Mouse (Mus musculus) hindbrain, embryonic 14.5 days (tissue): ENCODE measurements around the gene Klf12. TPM values are rescaled to one million over a fixed set of nuclear protein-coding genes. Genes with fewer than 3 reads are reported as not detected.

Source experiments
- ATAC-seq: fragments of 200-750 bp; cut with Nextera tagmentation; 2 replicates; pipeline ENCODE4 v1.8.0; 2017; ENCODE audit warnings: moderate number of reproducible peaks, mild to moderate bottlenecking, moderate TSS enrichment, moderate library complexity; ENCODE audit not compliant: low FRiP score
- DNase-seq: peaks from one replicate; pipeline ENCODE4 v3.0.0-alpha.2; 2015; ENCODE audit warnings: low spot score
- H3K27ac ChIP-seq: fragments of 300-500 bp; sonication (generic); 2 replicates; pipeline ENCODE4 v1.5.1; 2014; ENCODE audit warnings: mild to moderate bottlenecking, moderate library complexity
- H3K27me3 ChIP-seq: fragments of 300-500 bp; sonication (generic); 2 replicates; pipeline ENCODE4 v1.6.1; 2014; ENCODE audit warnings: mild to moderate bottlenecking, low read length, mixed read lengths; ENCODE audit not compliant: control insufficient read depth, insufficient read depth
- H3K36me3 ChIP-seq: fragments of 300-500 bp; sonication (generic); replicated peaks from 2 replicates; pipeline ENCODE4 v1.6.1; 2014; ENCODE audit not compliant: control insufficient read depth, insufficient read depth
- H3K4me1 ChIP-seq: fragments of 300-500 bp; sonication (generic); replicated peaks from 2 replicates; pipeline ENCODE4 v1.6.1; 2014; ENCODE audit warnings: antibody characterized with exemption, low read length, mixed read lengths; ENCODE audit not compliant: control insufficient read depth, insufficient read depth
- H3K4me2 ChIP-seq: fragments of 300-500 bp; sonication (generic); replicated peaks from 2 replicates; pipeline ENCODE4 v1.6.1; 2014; ENCODE audit warnings: mild to moderate bottlenecking, moderate library complexity
- H3K4me3 ChIP-seq: fragments of 300-500 bp; sonication (generic); replicated peaks from 2 replicates; pipeline ENCODE4 v1.5.1; 2014; ENCODE audit warnings: mild to moderate bottlenecking, low read length
- H3K9ac ChIP-seq: fragments of 300-500 bp; sonication (generic); 2 replicates; pipeline ENCODE4 v1.6.1; 2014
- H3K9me3 ChIP-seq: fragments of 300-500 bp; sonication (generic); 2 replicates; pipeline ENCODE4 v1.6.1; 2016; ENCODE audit warnings: low read length; ENCODE audit not compliant: control insufficient read depth
- WGBS: fragments of 180-500 bp; shearing (Covaris S2); extraction: QIAGEN DNeasy Blood & Tissue Kit; methylation state at CpG from one replicate; pipeline ENCODE4 v1.1.7; 2014; 5-methylcytosine and 5-hydroxymethylcytosine counted together
- polyA plus RNA-seq: library from polyadenylated mRNA; unstranded; fragments of >200 nt; fragmentation: Nextera tagmentation; extraction: Ambion mirVana; gene quantifications from 2 replicates; pipeline ENCODE4 v1.2.1, GENCODE M21; 2014

Klf12 gene
- 36.7 and 46.0 TPM in 2 replicates for polyA plus RNA-seq

GRCm38 (mm10) chr14:100284119-100284860, at the start of gene Klf12:
Klf12 (minus strand) TSS chr14:100284679.
- Histone ChIP-seq H3K4me2 (peak within 1 kb of the TSS; percentile 88), H3K9ac (peak within 1 kb of the TSS; percentile 82), H3K9me3 (0 out of 2 replicates have a peak, but pooled peaks cover 7% of the 10 kb centered on the region), H3K4me1 (peaks cover 19% of the 10 kb centered on the region), H3K27me3 (no peaks in the 10 kb centered on the region), H3K27ac (peak within 1 kb of the TSS; percentile 98), H3K36me3 (no peaks in the 10 kb centered on the region), H3K4me3 (peak within 1 kb of the TSS; percentile 71)
- ATAC-seq: peak; percentile 86
- under 1% methylated on average over 38 of the region's 40 CpGs for WGBS
- peak; percentile 74 for DNase-seq

GRCm38 (mm10) chr14:100333369-100333768, 48.9 kb upstream of the Klf12 start:
- H3K36me3 ChIP-seq: no peaks in the 10 kb centered on the region
- DNase-seq: no peak

GRCm38 (mm10) chr14:100328602-100329276, 44.3 kb upstream of the Klf12 start:
- no peak overlapping the region for H3K4me3 ChIP-seq
- DNase-seq: no peak
- no peaks in the 10 kb centered on the region for H3K27me3 ChIP-seq
- no peaks in the 10 kb centered on the region for H3K36me3 ChIP-seq
- WGBS: 77% methylated on average over 6 of the region's 6 CpGs
- H3K9ac ChIP-seq: no peak overlapping the region
- H3K4me2 ChIP-seq: no peak overlapping the region
- no peaks in the 10 kb centered on the region for H3K4me1 ChIP-seq
- ATAC-seq: no peak
- no peaks in the 10 kb centered on the region for H3K9me3 ChIP-seq
- no peak overlapping the region for H3K27ac ChIP-seq

More at GRCm38 (mm10) chr14:100333369-100333768, 48.9 kb upstream of the Klf12 start:
- ATAC-seq: no peak
- H3K4me2 ChIP-seq: no peak overlapping the region
- H3K9me3 ChIP-seq: no peaks in the 10 kb centered on the region
- no peaks in the 10 kb centered on the region for H3K27me3 ChIP-seq
- H3K9ac ChIP-seq: no peak overlapping the region
- no peak overlapping the region for H3K4me3 ChIP-seq
- no peak overlapping the region for H3K27ac ChIP-seq
- H3K4me1 ChIP-seq: no peaks in the 10 kb centered on the region
- WGBS: 72% methylated on average over 2 of the region's 2 CpGs

GRCm38 (mm10) chr14:100324303-100324702, 39.8 kb upstream of the Klf12 start:
- H3K9ac ChIP-seq: no peak overlapping the region
- no peak overlapping the region for H3K4me2 ChIP-seq
- H3K36me3 ChIP-seq: no peaks in the 10 kb centered on the region
- H3K27ac ChIP-seq: no peak overlapping the region
- H3K27me3 ChIP-seq: no peaks in the 10 kb centered on the region
- H3K9me3 ChIP-seq: peaks cover 12% of the 10 kb centered on the region
- H3K4me1 ChIP-seq: no peaks in the 10 kb centered on the region
- ATAC-seq (no peak), DNase-seq (no peak)
- WGBS: 91% methylated on average over 7 of the region's 7 CpGs
- no peak overlapping the region for H3K4me3 ChIP-seq

GRCm38 (mm10) chr14:100322012-100322411, 37.5 kb upstream of the Klf12 start:
- Histone ChIP-seq H3K27me3 (no peaks in the 10 kb centered on the region), H3K4me3 (no peak overlapping the region), H3K27ac (no peak overlapping the region), H3K9ac (no peak overlapping the region), H3K4me1 (no peaks in the 10 kb centered on the region), H3K4me2 (no peak overlapping the region), H3K9me3 (peaks cover 12% of the 10 kb centered on the region), H3K36me3 (no peaks in the 10 kb centered on the region)
- ATAC-seq: no peak
- WGBS: 93% methylated on average over 6 of the region's 6 CpGs
- DNase-seq: no peak

- Histone ChIP-seq H3K4me3 (no peak overlapping the region), H3K9me3 (no peaks in the 10 kb centered on the region), H3K4me1 (no peaks in the 10 kb centered on the region), H3K27ac (no peak overlapping the region), H3K27me3 (no peaks in the 10 kb centered on the region), H3K36me3 (no peaks in the 10 kb centered on the region), H3K4me2 (no peak overlapping the region), H3K9ac (no peak overlapping the region)
- ATAC-seq: no peak
- DNase-seq: no peak
- 67% methylated on average over 4 of the region's 4 CpGs for WGBS
Observed at GRCm38 (mm10) chr14:100316780-100317179, 32.3 kb upstream of the Klf12 start.

- DNase-seq (no peak), ATAC-seq (no peak)
- Histone ChIP-seq H3K9ac (no peak overlapping the region), H3K27me3 (no peaks in the 10 kb centered on the region), H3K36me3 (no peaks in the 10 kb centered on the region), H3K4me3 (no peak overlapping the region), H3K4me2 (no peak overlapping the region), H3K9me3 (no peaks in the 10 kb centered on the region), H3K4me1 (no peaks in the 10 kb centered on the region), H3K27ac (no peak overlapping the region)
- 55% methylated on average over 4 of the region's 4 CpGs for WGBS
Observed at GRCm38 (mm10) chr14:100314099-100314498, 29.6 kb upstream of the Klf12 start.

GRCm38 (mm10) chr14:100300905-100301304, 16.4 kb upstream of the Klf12 start:
- Histone ChIP-seq H3K9me3 (no peaks in the 10 kb centered on the region), H3K9ac (no peak overlapping the region), H3K36me3 (no peaks in the 10 kb centered on the region), H3K4me1 (no peaks in the 10 kb centered on the region), H3K27me3 (no peaks in the 10 kb centered on the region), H3K4me3 (no peak overlapping the region), H3K4me2 (no peak overlapping the region), H3K27ac (no peak overlapping the region)
- WGBS: 94% methylated on average over 1 of the region's 1 CpGs
- no peak for DNase-seq
- ATAC-seq: no peak

GRCm38 (mm10) chr14:100298892-100299291, 14.4 kb upstream of the Klf12 start:
- H3K27ac ChIP-seq: no peak overlapping the region
- no peaks in the 10 kb centered on the region for H3K4me1 ChIP-seq
- ATAC-seq (no peak), DNase-seq (no peak)
- no peak overlapping the region for H3K9ac ChIP-seq
- 77% methylated on average over 6 of the region's 6 CpGs for WGBS
- H3K9me3 ChIP-seq: no peaks in the 10 kb centered on the region
- H3K4me3 ChIP-seq: no peak overlapping the region
- H3K4me2 ChIP-seq: no peak overlapping the region
- no peaks in the 10 kb centered on the region for H3K36me3 ChIP-seq
- no peaks in the 10 kb centered on the region for H3K27me3 ChIP-seq
